Mouse (Mus musculus) layer of hippocampus, adult 11-12 months (tissue): ENCODE results near the gene Susd6.

Experiments used
- DNase-seq: peaks from one replicate; pipeline ENCODE4 v3.0.0; 2022; ENCODE audit warnings: low spot score

Susd6 gene

GRCm38 (mm10) chr12:80928881-80929280 is 138.6 kb downstream of the Susd6 start:
- no peak for DNase-seq

GRCm38 (mm10) chr12:80930141-80930540 is 139.8 kb downstream of the Susd6 start:
- no peak for DNase-seq
